Mouse (Mus musculus) lung, postnatal 0 days (tissue): Measurements from ENCODE around the gene Entpd1.

Experiments used
- CTCF ChIP-seq: IDR thresholded peaks from 2 replicates; pipeline ENCODE4 v1.5.1; 2016; ENCODE audit warnings: antibody characterized with exemption, mild to moderate bottlenecking
- EP300 ChIP-seq: IDR thresholded peaks from 2 replicates; pipeline ENCODE4 v1.6.1; 2016; ENCODE audit warnings: antibody characterized with exemption, mild to moderate bottlenecking, control low read depth

GRCm38 (mm10) chr19:40684124-40684523, 72.0 kb downstream of the Entpd1 start:
- no peak for TF ChIP-seq CTCF
- TF ChIP-seq EP300: no peak
